Mouse (Mus musculus) midbrain, embryonic 13.5 days (tissue): ENCODE results near the gene Wwox. TPM values are rescaled to one million over a fixed set of nuclear protein-coding genes. Genes with fewer than 3 reads are reported as not detected.

Source experiments
- ATAC-seq: fragments of 200-750 bp; cut with Nextera tagmentation; 2 replicates; pipeline ENCODE4 v1.8.0; 2017; ENCODE audit warnings: mild to moderate bottlenecking, moderate TSS enrichment, moderate library complexity
- H3K27ac ChIP-seq: fragments of 300-500 bp; sonication (generic); 2 replicates; pipeline ENCODE4 v1.5.1; 2015; ENCODE audit warnings: inconsistent platforms, mild to moderate bottlenecking, moderate library complexity
- H3K27me3 ChIP-seq: fragments of 300-500 bp; sonication (generic); 2 replicates; pipeline ENCODE4 v1.6.1; 2015; ENCODE audit warnings: mild to moderate bottlenecking, inconsistent platforms
- H3K36me3 ChIP-seq: fragments of 300-500 bp; sonication (generic); 2 replicates; pipeline ENCODE4 v1.6.1; 2015; ENCODE audit warnings: mild to moderate bottlenecking, inconsistent platforms
- H3K4me1 ChIP-seq: fragments of 300-500 bp; sonication (generic); replicated peaks from 2 replicates; pipeline ENCODE4 v1.6.1; 2015; ENCODE audit warnings: inconsistent platforms
- H3K4me2 ChIP-seq: fragments of 300-500 bp; sonication (generic); replicated peaks from 2 replicates; pipeline ENCODE4 v1.6.1; 2015; ENCODE audit warnings: moderate library complexity, mild to moderate bottlenecking, inconsistent platforms
- H3K4me3 ChIP-seq: fragments of 300-500 bp; sonication (generic); replicated peaks from 2 replicates; pipeline ENCODE4 v1.5.1; 2015; ENCODE audit warnings: mild to moderate bottlenecking, inconsistent platforms
- H3K9ac ChIP-seq: fragments of 300-500 bp; sonication (generic); replicated peaks from 2 replicates; pipeline ENCODE4 v1.6.1; 2015; ENCODE audit warnings: mild to moderate bottlenecking, inconsistent platforms
- H3K9me3 ChIP-seq: fragments of 300-500 bp; sonication (generic); 2 replicates; pipeline ENCODE4 v1.6.1; 2016; ENCODE audit warnings: mild to moderate bottlenecking, inconsistent platforms
- WGBS: fragments of 180-500 bp; shearing (Covaris S2); methylation state at CpG from one replicate; pipeline ENCODE4 v1.1.7; 2015; 5-methylcytosine and 5-hydroxymethylcytosine counted together
- polyA plus RNA-seq: library from polyadenylated mRNA; unstranded; fragments of >200 nt; fragmentation: Nextera tagmentation; extraction: Ambion mirVana; gene quantifications from 2 replicates; pipeline ENCODE4 v1.2.1, GENCODE M21; 2015

The Wwox gene
- polyA plus RNA-seq, 1 experiment from 2014 or later: 12.4 TPM

DNA sequence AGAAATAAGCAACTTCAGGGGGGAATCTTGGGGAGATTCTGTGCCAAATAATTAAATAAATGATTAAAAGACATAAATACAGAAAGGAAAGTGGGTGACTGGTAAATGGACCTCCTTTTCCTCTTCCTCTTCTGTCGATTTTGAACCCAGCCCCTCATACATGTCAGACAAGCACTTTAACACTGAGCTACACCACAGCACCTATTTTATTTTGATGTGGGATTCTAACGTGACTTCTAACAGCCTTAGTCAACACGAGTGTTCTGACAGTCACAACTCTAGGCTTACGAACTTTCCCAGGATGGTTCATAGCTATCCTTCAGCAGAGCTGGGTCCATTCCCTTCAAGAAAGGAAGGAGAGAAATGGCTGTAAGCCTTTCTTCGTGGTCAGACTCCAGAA lies 435.7 kb downstream of the Wwox start:
- peaks cover 29% of the 10 kb centered on the region for H3K27me3 ChIP-seq
- no peaks in the 10 kb centered on the region for H3K36me3 ChIP-seq
- no peak overlapping the region for H3K4me3 ChIP-seq
- 75% methylated on average over 5 of the region's 5 CpGs for WGBS
- H3K9ac ChIP-seq: no peak overlapping the region
- H3K27ac ChIP-seq: no peak overlapping the region
- peaks cover 25% of the 10 kb centered on the region for H3K4me1 ChIP-seq
- ATAC-seq: no peak
- no peak overlapping the region for H3K4me2 ChIP-seq
- no peaks in the 10 kb centered on the region for H3K9me3 ChIP-seq

DNA sequence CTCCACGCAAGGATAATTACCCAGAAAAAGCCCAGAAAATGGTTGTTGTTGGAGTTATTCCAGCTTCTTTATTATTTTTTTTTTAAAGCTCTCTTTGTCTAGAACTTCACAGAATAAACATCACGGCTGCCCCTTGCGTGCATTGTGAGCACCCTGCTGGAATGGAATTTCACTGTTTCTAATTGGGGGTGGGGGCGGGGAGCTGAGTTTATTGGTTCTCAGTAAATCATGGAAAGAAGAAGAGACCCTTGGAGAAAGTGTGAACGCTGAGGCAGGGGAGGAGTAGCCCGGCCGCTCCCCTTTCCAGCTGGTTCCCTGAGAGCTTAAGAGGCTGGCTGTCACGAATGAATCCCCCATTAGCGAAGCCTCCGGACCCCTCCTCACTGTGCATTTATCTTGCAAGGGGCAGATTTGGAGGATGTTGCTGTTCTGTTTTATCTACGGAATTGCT lies 436.7 kb downstream of the Wwox start:
- Histone ChIP-seq H3K27me3 (peaks cover 31% of the 10 kb centered on the region), H3K27ac (0 out of 2 replicates have a peak overlapping the region, but pooled peaks have one; percentile 36), H3K9me3 (no peaks in the 10 kb centered on the region), H3K36me3 (no peaks in the 10 kb centered on the region), H3K4me1 (peaks cover 25% of the 10 kb centered on the region), H3K4me2 (peak overlapping the region; percentile 18; the same call in 1 of the 2 replicates), H3K4me3 (no peak overlapping the region), H3K9ac (no peak overlapping the region)
- 0 out of 2 replicates have a peak, but pooled peaks have one; percentile 52 for ATAC-seq
- WGBS: 6% methylated on average over 11 of the region's 11 CpGs

DNA sequence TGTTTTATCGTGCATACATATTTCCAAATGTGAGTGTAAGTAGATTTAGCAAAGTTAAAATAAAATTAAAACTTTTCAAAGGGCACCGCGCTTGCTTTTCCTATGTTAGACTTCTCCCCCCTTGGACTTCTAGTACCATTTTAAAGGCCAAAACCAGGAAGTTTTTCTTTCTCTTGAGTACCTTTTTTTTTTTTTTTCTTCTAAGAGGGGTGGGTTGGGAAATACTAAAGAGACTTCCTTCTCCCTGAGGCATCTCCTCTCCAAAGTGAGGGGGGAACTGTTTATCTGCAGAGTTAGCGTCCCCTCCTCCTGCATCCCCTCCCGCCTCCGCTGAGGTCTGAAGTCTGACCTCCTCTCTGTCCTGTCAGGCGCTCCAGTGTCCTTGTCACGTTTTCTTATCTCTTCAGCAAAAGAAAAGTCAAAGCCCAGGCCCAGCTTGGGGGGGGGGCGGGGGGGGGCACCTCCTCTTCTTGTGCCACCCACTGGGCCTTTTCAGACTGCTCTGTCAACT lies 437.3 kb downstream of the Wwox start:
- 40% methylated on average over 9 of the region's 9 CpGs for WGBS
- H3K9ac ChIP-seq: no peak overlapping the region
- H3K36me3 ChIP-seq: no peaks in the 10 kb centered on the region
- no peak overlapping the region for H3K27ac ChIP-seq
- peaks cover 31% of the 10 kb centered on the region for H3K27me3 ChIP-seq
- no peak overlapping the region for H3K4me3 ChIP-seq
- H3K4me2 ChIP-seq: no peak overlapping the region
- ATAC-seq: no peak
- no peaks in the 10 kb centered on the region for H3K9me3 ChIP-seq
- H3K4me1 ChIP-seq: peaks cover 25% of the 10 kb centered on the region

DNA sequence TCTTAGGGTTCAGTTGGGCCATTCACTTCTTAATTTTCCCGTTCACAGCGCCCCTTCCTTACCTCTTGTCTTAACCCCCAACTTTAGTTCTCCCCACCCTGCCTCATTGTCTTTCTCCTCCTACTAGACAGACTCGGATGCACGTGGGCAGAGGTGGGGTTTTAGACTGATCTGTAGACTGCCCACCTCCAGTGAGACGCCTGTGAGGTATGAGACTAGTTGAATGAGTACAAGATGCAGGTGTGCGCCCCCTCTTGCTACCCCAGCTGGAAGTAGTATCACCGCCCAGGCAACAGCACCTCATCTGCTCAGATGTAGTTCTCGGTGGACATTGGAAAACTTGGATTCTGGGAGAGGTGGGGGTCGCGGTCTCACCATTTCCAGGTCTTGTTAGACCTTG lies 437.8 kb downstream of the Wwox start:
- WGBS: 73% methylated on average over 10 of the region's 10 CpGs
- Histone ChIP-seq H3K36me3 (no peaks in the 10 kb centered on the region), H3K27me3 (peaks cover 31% of the 10 kb centered on the region), H3K4me1 (peaks cover 25% of the 10 kb centered on the region), H3K4me2 (no peak overlapping the region), H3K9ac (no peak overlapping the region), H3K9me3 (no peaks in the 10 kb centered on the region), H3K4me3 (no peak overlapping the region), H3K27ac (no peak overlapping the region)
- no peak for ATAC-seq

DNA sequence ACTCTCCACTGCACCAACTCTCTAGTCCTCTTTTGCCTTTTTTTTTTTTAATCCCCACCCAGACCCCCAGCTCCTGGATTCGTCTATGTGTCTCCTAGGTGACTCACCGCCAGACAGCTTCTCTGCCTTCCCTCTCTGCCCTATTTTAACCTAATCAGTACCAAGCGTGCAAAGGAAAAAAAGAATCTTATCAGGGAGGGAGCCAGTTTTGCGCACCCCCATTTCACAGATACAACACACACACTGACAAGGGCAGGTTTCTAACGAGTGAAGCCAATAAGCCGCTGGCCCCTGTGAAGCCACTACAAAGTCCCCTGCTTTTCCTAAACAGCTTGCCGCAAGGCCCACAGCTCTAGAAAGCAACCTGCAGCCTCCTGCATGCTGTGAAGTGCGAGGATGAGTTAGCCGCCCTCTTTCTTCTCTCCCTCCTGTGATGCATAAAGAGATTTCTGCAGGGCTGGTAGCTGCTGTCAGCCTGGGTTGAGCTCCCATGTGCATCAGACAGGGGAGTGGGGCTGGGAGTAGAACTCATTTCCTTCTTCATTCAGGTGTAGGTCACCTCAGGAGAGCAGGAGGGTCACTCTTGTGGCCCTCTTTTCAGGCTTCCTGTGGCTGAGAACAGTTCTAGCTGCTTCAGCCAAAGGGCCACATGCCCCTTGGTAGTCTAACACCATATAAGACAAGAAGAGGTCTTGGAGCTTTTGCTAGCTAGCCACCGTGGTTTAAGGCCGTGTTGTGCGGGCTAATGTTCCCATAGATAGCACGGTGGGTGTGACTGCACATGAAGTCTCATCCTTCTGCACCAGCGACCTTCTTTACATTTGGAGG lies 439.2 kb downstream of the Wwox start:
- 59% methylated on average over 14 of the region's 14 CpGs for WGBS
- Histone ChIP-seq H3K36me3 (no peaks in the 10 kb centered on the region), H3K9ac (no peak overlapping the region), H3K9me3 (no peaks in the 10 kb centered on the region), H3K4me1 (peaks cover 25% of the 10 kb centered on the region), H3K27ac (no peak overlapping the region), H3K27me3 (peaks cover 32% of the 10 kb centered on the region), H3K4me3 (no peak overlapping the region), H3K4me2 (no peak overlapping the region)
- no peak for ATAC-seq

DNA sequence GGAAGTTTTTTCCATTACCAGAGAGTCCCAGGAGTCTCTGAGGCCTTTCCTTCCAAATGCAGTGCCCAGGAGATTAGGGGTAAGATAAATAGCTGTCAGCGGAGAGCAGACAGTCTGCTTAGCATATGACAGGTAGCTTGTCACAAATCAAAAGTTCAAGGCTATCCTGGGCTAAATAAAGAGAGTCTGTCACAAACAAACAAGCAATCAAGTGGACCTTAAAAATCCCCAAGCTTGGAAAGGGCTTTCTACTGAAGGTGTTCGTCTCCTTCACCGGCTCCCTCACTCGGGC lies 439.8 kb downstream of the Wwox start:
- Histone ChIP-seq H3K4me1 (peaks cover 25% of the 10 kb centered on the region), H3K27ac (no peak overlapping the region), H3K36me3 (no peaks in the 10 kb centered on the region), H3K27me3 (peaks cover 38% of the 10 kb centered on the region), H3K9me3 (no peaks in the 10 kb centered on the region), H3K9ac (no peak overlapping the region), H3K4me3 (no peak overlapping the region), H3K4me2 (no peak overlapping the region)
- ATAC-seq: no peak
- 88% methylated on average over 4 of the region's 4 CpGs for WGBS

DNA sequence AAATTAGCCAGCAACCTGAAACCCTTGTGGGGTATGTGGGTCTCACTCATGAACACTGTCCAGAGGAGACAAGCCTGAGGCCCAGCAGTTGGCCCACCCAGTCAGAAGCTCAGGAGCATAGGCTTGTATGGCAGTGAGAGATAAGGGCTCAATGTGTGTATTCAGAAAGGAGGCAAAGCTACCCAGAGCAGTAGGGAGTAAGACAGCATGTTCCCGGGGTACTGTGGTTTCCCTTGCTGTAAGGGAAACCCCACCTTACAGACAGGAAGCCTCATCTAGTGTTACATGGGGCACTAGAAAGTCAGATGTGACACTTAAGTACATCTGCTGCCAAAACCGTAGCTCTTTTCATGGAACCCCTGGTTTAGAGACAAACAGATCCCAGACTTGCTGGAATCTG lies 440.2 kb downstream of the Wwox start:
- Histone ChIP-seq H3K36me3 (no peaks in the 10 kb centered on the region), H3K4me3 (no peak overlapping the region), H3K4me1 (peaks cover 27% of the 10 kb centered on the region), H3K4me2 (no peak overlapping the region), H3K27me3 (peaks cover 38% of the 10 kb centered on the region), H3K27ac (no peak overlapping the region), H3K9ac (no peak overlapping the region), H3K9me3 (no peaks in the 10 kb centered on the region)
- WGBS: 84% methylated on average over 2 of the region's 2 CpGs
- ATAC-seq: no peak

DNA sequence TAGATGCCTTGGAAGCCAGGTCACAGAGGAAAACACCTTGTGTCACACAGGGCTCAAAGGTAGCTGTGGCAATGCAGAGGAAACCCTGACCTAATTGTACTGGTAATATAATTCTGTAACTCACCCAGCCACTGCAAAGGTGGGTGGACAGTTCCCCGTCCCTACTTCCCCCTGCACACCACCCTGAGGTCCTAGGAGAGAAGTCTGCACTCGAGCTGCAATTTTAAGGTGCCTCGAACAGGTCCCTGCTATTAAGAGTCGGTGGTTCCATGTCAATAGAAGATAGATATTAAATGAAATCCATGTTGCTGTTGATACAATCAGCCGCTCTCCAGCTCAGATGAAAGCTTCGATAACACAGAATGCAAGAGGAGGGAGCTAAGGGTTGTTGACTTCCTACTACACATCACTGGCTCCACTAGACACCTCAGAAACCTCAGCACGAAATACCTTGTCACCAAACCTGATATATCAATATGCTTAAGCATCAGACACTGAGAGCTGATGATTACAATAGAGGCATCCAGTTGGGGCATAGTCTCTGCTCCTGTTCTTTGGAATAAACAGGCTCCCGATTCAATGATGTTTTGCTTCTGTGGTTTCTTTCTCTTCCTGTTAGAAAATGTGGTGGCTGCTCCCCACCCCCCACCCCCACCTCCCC lies 441.1 kb downstream of the Wwox start:
- Histone ChIP-seq H3K4me3 (no peak overlapping the region), H3K36me3 (no peaks in the 10 kb centered on the region), H3K4me2 (no peak overlapping the region), H3K27ac (no peak overlapping the region), H3K9me3 (no peaks in the 10 kb centered on the region), H3K27me3 (peaks cover 34% of the 10 kb centered on the region), H3K9ac (no peak overlapping the region), H3K4me1 (peaks cover 33% of the 10 kb centered on the region)
- ATAC-seq: no peak
- 80% methylated on average over 8 of the region's 8 CpGs for WGBS

DNA sequence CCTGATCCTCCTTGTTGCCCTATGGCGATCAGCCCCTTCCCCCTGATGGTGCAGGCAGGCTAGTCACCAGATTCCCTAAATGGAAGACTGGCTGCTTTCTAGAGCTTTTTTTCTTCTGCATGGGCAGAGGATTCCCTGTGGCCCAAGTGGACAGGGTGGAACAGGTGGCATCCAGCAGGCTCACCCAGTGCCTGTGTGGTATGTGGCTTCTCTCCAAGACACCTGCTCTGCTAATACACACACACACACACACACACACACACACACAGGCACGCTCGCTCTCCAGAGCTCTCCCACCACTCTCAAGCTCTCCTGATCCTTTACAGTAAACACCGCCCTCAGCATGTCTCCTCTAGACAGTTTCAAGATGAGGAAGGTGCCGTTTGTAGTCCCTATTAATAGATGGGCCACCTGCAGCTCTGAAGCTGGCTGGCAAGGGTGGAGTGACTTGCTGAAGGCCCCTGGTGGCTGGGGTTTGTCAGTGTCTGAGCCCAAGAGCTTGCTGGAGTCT lies 442.5 kb downstream of the Wwox start:
- no peak overlapping the region for H3K4me2 ChIP-seq
- no peak overlapping the region; the same call in 1 of the 2 replicates for H3K9ac ChIP-seq
- 71% methylated on average over 5 of the region's 5 CpGs for WGBS
- no peak overlapping the region for H3K4me3 ChIP-seq
- H3K9me3 ChIP-seq: no peaks in the 10 kb centered on the region
- ATAC-seq: no peak
- H3K27me3 ChIP-seq: peaks cover 34% of the 10 kb centered on the region
- H3K27ac ChIP-seq: no peak overlapping the region
- peaks cover 20% of the 10 kb centered on the region for H3K4me1 ChIP-seq
- no peaks in the 10 kb centered on the region for H3K36me3 ChIP-seq

DNA sequence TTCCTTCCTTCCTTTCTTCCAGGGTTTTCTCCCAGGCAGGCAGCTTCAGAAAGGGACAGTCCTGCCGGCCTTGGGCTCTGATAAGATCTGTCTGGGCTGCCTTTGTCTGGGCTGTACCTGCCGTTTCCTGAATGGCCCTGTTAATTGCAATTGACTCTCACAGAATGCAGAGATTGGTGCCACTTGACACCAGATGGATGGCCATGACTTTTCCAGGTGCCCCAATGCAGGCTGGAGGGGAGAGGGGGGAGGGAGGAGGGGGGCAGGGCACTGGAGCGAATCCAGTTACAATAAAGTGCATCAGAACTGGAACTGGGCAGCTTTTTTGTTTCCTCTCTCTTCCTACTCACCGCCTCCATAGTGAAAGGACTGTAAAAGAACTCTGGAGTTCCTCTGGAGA lies 443.0 kb downstream of the Wwox start:
- Histone ChIP-seq H3K4me2 (no peak overlapping the region), H3K4me1 (peaks cover 17% of the 10 kb centered on the region), H3K9me3 (no peaks in the 10 kb centered on the region), H3K36me3 (no peaks in the 10 kb centered on the region), H3K27ac (no peak overlapping the region), H3K9ac (no peak overlapping the region), H3K27me3 (peaks cover 31% of the 10 kb centered on the region), H3K4me3 (no peak overlapping the region)
- ATAC-seq: no peak
- 39% methylated on average over 4 of the region's 4 CpGs for WGBS

DNA sequence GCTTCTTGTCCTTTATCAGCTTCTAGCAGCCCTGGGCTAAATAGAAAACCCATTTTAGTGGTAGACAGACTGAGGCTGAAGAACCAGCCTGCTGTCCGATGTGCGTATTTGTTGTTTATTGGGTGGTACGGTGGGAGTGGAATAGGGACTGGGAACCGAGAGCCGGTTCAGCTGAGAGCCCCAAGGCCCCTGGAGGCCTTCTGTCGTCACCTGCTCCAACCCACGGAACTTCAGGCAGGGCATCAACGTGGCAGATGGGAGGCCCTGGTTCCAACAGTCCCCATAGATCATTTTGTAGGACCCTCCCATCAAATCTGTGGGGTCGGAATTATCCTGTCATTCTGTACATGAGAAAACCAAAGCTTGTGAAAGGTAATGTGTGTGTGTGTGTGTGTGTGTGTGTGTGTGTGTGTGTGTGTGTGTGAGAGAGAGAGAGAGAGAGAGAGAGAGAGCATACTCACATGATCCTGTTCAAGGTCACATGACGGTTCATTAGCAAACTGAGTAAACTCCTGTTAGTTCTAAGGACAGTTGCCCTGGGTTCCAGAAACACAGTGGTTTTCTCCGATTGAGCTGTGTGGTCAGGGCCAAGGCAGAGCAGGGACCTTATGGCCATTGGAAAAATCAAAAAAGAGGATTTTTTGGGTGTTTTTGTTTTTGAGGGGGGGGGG lies 443.6 kb downstream of the Wwox start:
- no peak for ATAC-seq
- Histone ChIP-seq H3K4me1 (peaks cover 17% of the 10 kb centered on the region), H3K27me3 (peaks cover 25% of the 10 kb centered on the region), H3K4me3 (no peak overlapping the region), H3K9ac (no peak overlapping the region), H3K4me2 (no peak overlapping the region), H3K36me3 (no peaks in the 10 kb centered on the region), H3K9me3 (no peaks in the 10 kb centered on the region), H3K27ac (no peak overlapping the region)
- 85% methylated on average over 11 of the region's 11 CpGs for WGBS

DNA sequence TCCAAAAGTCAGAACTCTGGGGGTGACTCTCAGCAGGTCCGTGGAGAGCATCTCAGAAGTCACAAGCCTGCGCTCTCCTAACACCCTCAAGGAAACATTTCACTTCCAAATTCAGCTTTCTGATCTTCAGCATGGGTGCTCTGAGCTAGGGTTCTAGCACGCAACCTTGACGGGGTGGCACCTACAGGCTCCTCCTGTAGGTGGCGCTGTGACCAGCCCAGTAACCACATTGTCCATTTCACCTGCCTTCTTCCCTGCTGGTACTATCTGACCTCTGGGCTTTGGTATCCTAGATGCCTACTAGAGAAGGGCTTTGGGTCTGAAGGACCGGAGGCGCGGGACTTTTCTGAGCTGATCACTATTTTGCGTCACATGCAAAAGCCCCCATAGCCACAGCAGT lies 444.5 kb downstream of the Wwox start:
- WGBS: 78% methylated on average over 9 of the region's 9 CpGs
- Histone ChIP-seq H3K9ac (no peak overlapping the region), H3K27ac (no peak overlapping the region), H3K27me3 (peaks cover 16% of the 10 kb centered on the region), H3K4me2 (no peak overlapping the region), H3K4me3 (no peak overlapping the region), H3K9me3 (no peaks in the 10 kb centered on the region), H3K4me1 (peaks cover 13% of the 10 kb centered on the region), H3K36me3 (no peaks in the 10 kb centered on the region)
- ATAC-seq: no peak
